11 mouse cellular contexts compared by ENCODE assay signal in the genomic region with DNA sequence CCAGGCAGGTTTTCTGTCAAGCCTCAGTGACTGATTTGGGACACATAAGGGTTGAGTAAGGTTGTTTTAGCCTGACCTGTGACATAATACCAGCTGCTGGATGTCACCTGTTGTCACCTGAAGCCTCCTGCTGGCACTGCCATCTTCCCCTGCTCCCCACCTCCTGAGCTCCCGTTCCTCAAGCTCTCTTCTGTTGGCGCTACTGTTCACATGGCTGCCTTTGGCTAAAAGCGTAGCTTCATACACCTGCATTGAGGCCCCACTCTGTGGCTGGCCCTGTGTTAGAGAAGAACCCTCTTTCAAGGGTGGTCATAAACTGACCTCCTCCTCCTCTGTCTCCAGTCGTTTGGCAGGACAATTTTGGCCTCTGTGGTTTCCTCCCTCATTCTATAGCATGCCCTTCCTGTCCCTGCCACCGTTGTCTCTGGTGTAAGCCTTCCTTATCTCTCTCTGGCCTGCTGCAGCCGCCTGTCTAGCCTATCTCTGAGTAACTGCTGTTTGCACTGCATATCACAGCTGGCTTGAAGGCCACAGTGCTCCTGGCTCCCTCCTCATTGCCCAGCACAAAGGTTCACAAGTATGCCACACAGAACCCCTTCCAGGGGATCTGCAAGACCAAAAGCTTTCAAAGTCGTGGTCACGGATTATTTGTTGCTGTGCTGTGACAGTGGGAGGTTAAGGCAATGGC. TPM values are rescaled to one million over a fixed set of nuclear protein-coding genes. Genes with fewer than 3 reads are reported as not detected.
DNase-seq lines count a peak whose midpoint lies in the region; ATAC-seq and TF ChIP-seq lines count a peak whose summit lies in the region.
"Had no signal": no experiment of that assay in that cellular context is flagged by ENCODE, and none has a peak within 500 bp of the region (broad histone marks: within the 10 kb centered on the region; RNA-seq: fewer than 3 reads in every experiment).

No protein-coding gene starts in this region.

- no peak for TF ChIP-seq CTCF in midbrain, postnatal 0 days (IDR thresholded peaks at IDR 0.05)

- peaks cover 2% of the 10 kb centered on the region; the same call in 1 of the 2 replicates for H3K36me3 ChIP-seq in midbrain, embryonic 11.5 days (ENCODE audit: control insufficient read depth, insufficient read depth, low read length)
- H3K36me3 ChIP-seq in midbrain, postnatal 0 days (ENCODE audit: insufficient read depth, low read length), result peaks cover 5% of the 10 kb centered on the region; the same call in 1 of the 2 replicates
- peaks cover 70% of the 10 kb centered on the region for H3K36me3 ChIP-seq in liver, embryonic 15.5 days (replicated peaks)
- H3K36me3 ChIP-seq: midbrain, embryonic 15.5 days had no signal

- no peaks in the 10 kb centered on the region for H3K9me3 ChIP-seq in midbrain, embryonic 11.5 days (ENCODE audit: control insufficient read depth, low read length)
- no peaks in the 10 kb centered on the region for H3K9me3 ChIP-seq in midbrain, postnatal 0 days (ENCODE audit: low read length)
- H3K9me3 ChIP-seq in liver, embryonic 15.5 days (replicated peaks), result no peaks in the 10 kb centered on the region
- H3K9me3 ChIP-seq: midbrain, embryonic 15.5 days had no signal

- H3K27me3 ChIP-seq in midbrain, embryonic 11.5 days (ENCODE audit: control insufficient read depth, insufficient read depth, low read length), result no peaks in the 10 kb centered on the region
- no peaks in the 10 kb centered on the region for H3K27me3 ChIP-seq in midbrain, postnatal 0 days (ENCODE audit: insufficient read depth, low read length)
- no peaks in the 10 kb centered on the region for H3K27me3 ChIP-seq in liver, embryonic 15.5 days
- H3K27me3 ChIP-seq: midbrain, embryonic 15.5 days had no signal

- no peak overlapping the region for H3K4me3 ChIP-seq in midbrain, embryonic 11.5 days (ENCODE audit: low read depth, low read length)
- H3K4me3 ChIP-seq in midbrain, postnatal 0 days (ENCODE audit: low read depth, low read length), result no peak overlapping the region
- H3K4me3 ChIP-seq in liver, embryonic 15.5 days (replicated peaks), result peak overlapping the region; percentile 39
- H3K4me3 ChIP-seq: midbrain, embryonic 15.5 days had no signal

- H3K27ac ChIP-seq in midbrain, embryonic 11.5 days (ENCODE audit: low read depth, low read length), result no peak overlapping the region
- H3K27ac ChIP-seq in midbrain, postnatal 0 days (ENCODE audit: low read depth, low read length), result no peak overlapping the region
- H3K27ac ChIP-seq in liver, embryonic 15.5 days (replicated peaks), result peak overlapping the region; percentile 97
- H3K27ac ChIP-seq: midbrain, embryonic 15.5 days had no signal

- DNase-seq in midbrain, embryonic 11.5 days (ENCODE audit: low spot score, missing footprints), result peak; percentile 47
- DNase-seq in midbrain, postnatal 0 days (ENCODE audit: low spot score), result no peak
- peak; percentile 57 for DNase-seq in yolk sac, embryonic 10.5 days (ENCODE audit: low spot score)
- no peak for DNase-seq in lung, postnatal 36 days
- no peak for DNase-seq in gastrocnemius, adult 8-10 months (ENCODE audit: low spot score in 2 of 2)
- DNase-seq: cerebellum, adult 11-12 months; kidney, postnatal 14 days had no signal

- no peak for ATAC-seq in midbrain, embryonic 11.5 days (ENCODE audit: low FRiP score)
- ATAC-seq in midbrain, postnatal 0 days (ENCODE audit: low FRiP score), result no peak
- peak; percentile 94 for ATAC-seq in erythroblast, adult 5-6 weeks (replicated peaks; ENCODE audit: low FRiP score, poor library complexity, severe bottlenecking)
- ATAC-seq in liver, embryonic 15.5 days (ENCODE audit: insufficient read depth), result peak; percentile 99
- ATAC-seq: midbrain, embryonic 15.5 days had no signal

- H3K9ac ChIP-seq in midbrain, embryonic 11.5 days (ENCODE audit: low read length), result no peak overlapping the region
- H3K9ac ChIP-seq in midbrain, postnatal 0 days (replicated peaks; ENCODE audit: low read length, poor library complexity, severe bottlenecking), result no peak overlapping the region
- peak overlapping the region; percentile 60 for H3K9ac ChIP-seq in liver, embryonic 15.5 days
- H3K9ac ChIP-seq: midbrain, embryonic 15.5 days had no signal

- no peaks in the 10 kb centered on the region for H3K4me1 ChIP-seq in midbrain, embryonic 11.5 days (ENCODE audit: control insufficient read depth, insufficient read depth, low read length)
- H3K4me1 ChIP-seq in midbrain, postnatal 0 days (ENCODE audit: insufficient read depth, low read length), result no peaks in the 10 kb centered on the region
- peaks cover 79% of the 10 kb centered on the region for H3K4me1 ChIP-seq in liver, embryonic 15.5 days (replicated peaks)
- H3K4me1 ChIP-seq: midbrain, embryonic 15.5 days had no signal

- WGBS in midbrain, embryonic 11.5 days, result 77% methylated on average over 8 of the region's 8 CpGs
- 68% methylated on average over 8 of the region's 8 CpGs for WGBS in midbrain, postnatal 0 days
- 9% methylated on average over 8 of the region's 8 CpGs for WGBS in liver, embryonic 15.5 days (ENCODE audit: insufficient replicate concordance)

- no peak overlapping the region for H3K4me2 ChIP-seq in midbrain, embryonic 11.5 days
- H3K4me2 ChIP-seq in midbrain, postnatal 0 days (ENCODE audit: low read depth, low read length, poor library complexity, severe bottlenecking), result no peak overlapping the region
- H3K4me2 ChIP-seq in liver, embryonic 15.5 days, result peak overlapping the region; percentile 73
- H3K4me2 ChIP-seq: midbrain, embryonic 15.5 days had no signal

RNA-seq across cellular contexts. Expression of gene Mknk1, which starts 10.1 kb away (rescaled TPM):
- polyA plus RNA-seq in midbrain, embryonic 11.5 days (2014; fragmentation: Nextera tagmentation; extraction: Ambion mirVana), result 17.9 and 22.3 TPM in 2 replicates
- 18.5 and 27.8 TPM in 2 replicates for total RNA-seq in midbrain, postnatal 0 days (2014; rRNA removed)
- 22.8 and 23.2 TPM in 2 replicates for polyA plus RNA-seq in midbrain, postnatal 0 days (2015; fragmentation: Nextera tagmentation; extraction: Ambion mirVana)
- total RNA-seq in erythroblast, adult 5-6 weeks (2015; ENCODE audit: low replicate concordance), result 31.8 and 64.2 TPM in 2 replicates
- total RNA-seq in erythroblast, adult 5-6 weeks (2017; ENCODE audit: low replicate concordance), result 85.6 and 115 TPM in 2 replicates
- 30.0 and 33.1 TPM in 2 replicates for polyA plus RNA-seq in liver, embryonic 15.5 days (2015; fragmentation: Nextera tagmentation; extraction: Ambion mirVana)
- total RNA-seq in gastrocnemius, adult 8-10 months (2022), result 10 to 100 TPM; 25.5 to 37.8 (median 27.8) TPM

RNA-seq across cellular contexts. Expression of gene Mob3c, which starts 21.2 kb away (rescaled TPM):
- 2.5 and 3.7 TPM in 2 replicates for polyA plus RNA-seq in midbrain, embryonic 11.5 days (2014; fragmentation: Nextera tagmentation; extraction: Ambion mirVana)
- 3.7 and 12.1 TPM in 2 replicates for total RNA-seq in midbrain, postnatal 0 days (2014; rRNA removed)
- 2.8 and 3.1 TPM in 2 replicates for polyA plus RNA-seq in midbrain, postnatal 0 days (2015; fragmentation: Nextera tagmentation; extraction: Ambion mirVana)
- total RNA-seq in erythroblast, adult 5-6 weeks (2015; ENCODE audit: low replicate concordance), result 2.5 and 3.8 TPM in 2 replicates
- total RNA-seq in erythroblast, adult 5-6 weeks (2017; ENCODE audit: low replicate concordance), result 4.6 and 4.7 TPM in 2 replicates
- 8.0 and 8.2 TPM in 2 replicates for polyA plus RNA-seq in liver, embryonic 15.5 days (2015; fragmentation: Nextera tagmentation; extraction: Ambion mirVana)
- total RNA-seq in gastrocnemius, adult 8-10 months (2022), result 1 to 10 TPM; 1.5 to 4.3 (median 2.1) TPM

RNA-seq across cellular contexts. Expression of gene Kncn, which starts 35.1 kb away (rescaled TPM):
- not detected in 2 replicates for polyA plus RNA-seq in midbrain, embryonic 11.5 days (2014; fragmentation: Nextera tagmentation; extraction: Ambion mirVana)
- 0.09 and 0.11 TPM in 2 replicates for total RNA-seq in midbrain, postnatal 0 days (2014; rRNA removed)
- 0.16 and 0.25 TPM in 2 replicates for polyA plus RNA-seq in midbrain, postnatal 0 days (2015; fragmentation: Nextera tagmentation; extraction: Ambion mirVana)
- not detected in 2 replicates for total RNA-seq in erythroblast, adult 5-6 weeks (2015; ENCODE audit: low replicate concordance)
- not detected in 2 replicates for total RNA-seq in erythroblast, adult 5-6 weeks (2017; ENCODE audit: low replicate concordance)
- not detected in 2 replicates for polyA plus RNA-seq in liver, embryonic 15.5 days (2015; fragmentation: Nextera tagmentation; extraction: Ambion mirVana)
- not detected for total RNA-seq in gastrocnemius, adult 8-10 months (2022)
- polyA plus RNA-seq: gonadal fat pad, adult 2 months; midbrain, embryonic 15.5 days had no signal

RNA-seq across cellular contexts. Expression of gene 6430628N08Rik, which starts 41.3 kb away (rescaled TPM):
- 0.33 TPM in 1 of 2 replicates, not detected in the other for polyA plus RNA-seq in midbrain, embryonic 11.5 days (2014; fragmentation: Nextera tagmentation; extraction: Ambion mirVana)
- 0.33 and 0.66 TPM in 2 replicates for total RNA-seq in midbrain, postnatal 0 days (2014; rRNA removed)
- polyA plus RNA-seq in midbrain, postnatal 0 days (2015; fragmentation: Nextera tagmentation; extraction: Ambion mirVana), result 0.94 and 1.2 TPM in 2 replicates
- not detected in 2 replicates for total RNA-seq in erythroblast, adult 5-6 weeks (2015; ENCODE audit: low replicate concordance)
- total RNA-seq in erythroblast, adult 5-6 weeks (2017; ENCODE audit: low replicate concordance), result not detected in 2 replicates
- polyA plus RNA-seq in liver, embryonic 15.5 days (2015; fragmentation: Nextera tagmentation; extraction: Ambion mirVana), result not detected in 2 replicates
- total RNA-seq in gastrocnemius, adult 8-10 months (2022), result not detected

Comparison
In these comparisons a context has a peak if more than half of its experiments do, and no peak if none do; other contexts are left out.
1. DNase-seq: peak in midbrain, embryonic 11.5 days (single experiment) and yolk sac, embryonic 10.5 days (single experiment); none in midbrain, postnatal 0 days (single experiment), lung, postnatal 36 days (single experiment) and gastrocnemius, adult 8-10 months (0 of 2).
2. ATAC-seq: peak in erythroblast, adult 5-6 weeks (single experiment) and liver, embryonic 15.5 days (single experiment); none in midbrain, embryonic 11.5 days (single experiment) and midbrain, postnatal 0 days (single experiment).